Mouse (Mus musculus) brain, adult 2 months (tissue): ENCODE data around the gene Cmss1.

Source experiments
- DNase-seq: peaks from one replicate; pipeline ENCODE4 v3.0.0; 2011; ENCODE audit warnings: low read depth, low spot score

The Cmss1 gene

GRCm38 (mm10) chr16:57606444-57607227, at the start of gene Cmss1:
Gene Cmss1, minus strand, starts transcription at chr16:57606864.
- peak; percentile 91 for DNase-seq

- peak; percentile 3 for DNase-seq
These were observed 43.2 kb upstream of the Cmss1 start for GRCm38 (mm10) chr16:57649888-57650287.

GRCm38 (mm10) chr16:57641346-57641885, 34.8 kb upstream of the Cmss1 start:
- DNase-seq, result no peak

GRCm38 (mm10) chr16:57634766-57635165, 28.1 kb upstream of the Cmss1 start:
- DNase-seq, result no peak

GRCm38 (mm10) chr16:57634191-57634590, 27.5 kb upstream of the Cmss1 start:
- peak; percentile 80 for DNase-seq

GRCm38 (mm10) chr16:57611768-57612167, 5.1 kb upstream of the Cmss1 start:
- peak; percentile 62 for DNase-seq

- DNase-seq, result no peak
These were observed 5.6 kb downstream of the Cmss1 start for GRCm38 (mm10) chr16:57601031-57601430.

- no peak for DNase-seq
These were observed 9.2 kb downstream of the Cmss1 start for GRCm38 (mm10) chr16:57597295-57597957.

GRCm38 (mm10) chr16:57593422-57594157, 13.1 kb downstream of the Cmss1 start:
- peak; percentile 76 for DNase-seq

GRCm38 (mm10) chr16:57585201-57585600, 21.5 kb downstream of the Cmss1 start:
- DNase-seq, result no peak

GRCm38 (mm10) chr16:57582008-57582407, 24.7 kb downstream of the Cmss1 start:
- DNase-seq, result no peak

- DNase-seq, result no peak
These were observed 26.6 kb downstream of the Cmss1 start for GRCm38 (mm10) chr16:57580041-57580440.

GRCm38 (mm10) chr16:57577519-57577918, 29.1 kb downstream of the Cmss1 start:
- DNase-seq, result no peak

- no peak for DNase-seq
These were observed 30.8 kb downstream of the Cmss1 start for GRCm38 (mm10) chr16:57575764-57576388.

- DNase-seq, result no peak
These were observed 32.8 kb downstream of the Cmss1 start for GRCm38 (mm10) chr16:57573831-57574230.

- no peak for DNase-seq
These were observed 35.8 kb downstream of the Cmss1 start for GRCm38 (mm10) chr16:57570789-57571311.

- no peak for DNase-seq
These were observed 37.8 kb downstream of the Cmss1 start for GRCm38 (mm10) chr16:57568648-57569404.

GRCm38 (mm10) chr16:57566215-57566614, 40.4 kb downstream of the Cmss1 start:
- no peak for DNase-seq

GRCm38 (mm10) chr16:57564807-57565206, 41.9 kb downstream of the Cmss1 start:
- no peak for DNase-seq

GRCm38 (mm10) chr16:57563453-57563852, 43.2 kb downstream of the Cmss1 start:
- DNase-seq, result no peak

- no peak for DNase-seq
These were observed 46.5 kb downstream of the Cmss1 start for GRCm38 (mm10) chr16:57560185-57560584.
